Comparison of ENCODE assay signal across 8 mouse cellular contexts in genomic region chr2:119743808-119744162, GRCm38 (mm10). TPM values are rescaled to one million over a fixed set of nuclear protein-coding genes. Genes with fewer than 3 reads are reported as not detected.
DNase-seq lines count a peak whose midpoint lies in the region; ATAC-seq and TF ChIP-seq lines count a peak whose summit lies in the region.

No protein-coding gene starts in this region.

- peak overlapping the region; percentile 19; the same call in 1 of the 2 replicates for H3K9ac ChIP-seq in heart, postnatal 0 days (replicated peaks; ENCODE audit: low read depth, low read length)
- no peak overlapping the region for H3K9ac ChIP-seq in stomach, embryonic 14.5 days (replicated peaks; ENCODE audit: low read depth, low read length)

- H3K36me3 ChIP-seq in heart, postnatal 0 days (replicated peaks; ENCODE audit: control insufficient read depth, insufficient read depth, low read length) = no peaks in the 10 kb centered on the region
- no peaks in the 10 kb centered on the region for H3K36me3 ChIP-seq in stomach, embryonic 14.5 days (ENCODE audit: control insufficient read depth, insufficient read depth, low read length)

- H3K4me3 ChIP-seq in left cerebral cortex, adult 2 months = peak overlapping the region; percentile 86
- peak overlapping the region; percentile 75 for H3K4me3 ChIP-seq in heart, postnatal 0 days (ENCODE audit: low read depth, low read length)
- peak overlapping the region; percentile 58 for H3K4me3 ChIP-seq in stomach, embryonic 14.5 days (ENCODE audit: low read depth, low read length)

- WGBS in heart, postnatal 0 days = 23% methylated on average over 22 of the region's 22 CpGs
- 9% methylated on average over 22 of the region's 22 CpGs for WGBS in stomach, embryonic 14.5 days

- H3K9me3 ChIP-seq in heart, postnatal 0 days (replicated peaks; ENCODE audit: control insufficient read depth, low read length) = no peaks in the 10 kb centered on the region
- H3K9me3 ChIP-seq in stomach, embryonic 14.5 days (ENCODE audit: control insufficient read depth, low read depth, low read length) = no peaks in the 10 kb centered on the region

- H3K27ac ChIP-seq in left cerebral cortex, adult 2 months = peak overlapping the region; percentile 97
- H3K27ac ChIP-seq in heart, postnatal 0 days (ENCODE audit: low read depth) = no peak overlapping the region
- H3K27ac ChIP-seq in stomach, embryonic 14.5 days (ENCODE audit: low read length) = peak overlapping the region; percentile 53

- intact Hi-C loops in left cerebral cortex, adult 2 months (cut with DNase I) = no loop called here
- intact Hi-C loops in left cerebral cortex, postnatal 25 days (cut with DNase I) = loop anchor here (2.0 to 5.0 kb wide), 2 partner anchors 57 to 69 kb away; no protein-coding TSS in a partner anchor

- TF ChIP-seq CTCF in left cerebral cortex, adult 2 months (IDR thresholded peaks at IDR 0.05) = no peak; the same call in 1 of the 2 replicates
- no peak for TF ChIP-seq CTCF in heart, postnatal 0 days (IDR thresholded peaks at IDR 0.05; ENCODE audit: low read depth)

- peaks cover 29% of the 10 kb centered on the region; the same call in 1 of the 2 replicates for H3K4me1 ChIP-seq in heart, postnatal 0 days (ENCODE audit: control insufficient read depth, insufficient read depth)
- H3K4me1 ChIP-seq in stomach, embryonic 14.5 days (ENCODE audit: control insufficient read depth, insufficient read depth, low read length) = peaks cover 25% of the 10 kb centered on the region; the same call in 1 of the 2 replicates

- ATAC-seq in heart, postnatal 0 days (ENCODE audit: insufficient read depth, low read depth) = no peak
- ATAC-seq in stomach, embryonic 14.5 days (ENCODE audit: insufficient number of reproducible peaks, insufficient read depth, low FRiP score, low read depth) = no peak

- no peak for DNase-seq in left cerebral cortex, adult 2 months (ENCODE audit: extremely low spot score in 1 of 2, low spot score in 2 of 2)
- no peak for DNase-seq in left cerebral cortex, postnatal 25 days (ENCODE audit: low spot score in 2 of 2)
- DNase-seq in heart, postnatal 0 days (ENCODE audit: low spot score) = no peak
- peak; percentile 57 to 78 for DNase-seq in lung, adult 18-20 months
- no peak for DNase-seq in urinary bladder, adult 2 months (ENCODE audit: low spot score)
- no peak for DNase-seq in adrenal gland, postnatal 36 days
- no peak for DNase-seq in layer of hippocampus, postnatal 10 days (ENCODE audit: low spot score in 2 of 2)

- no peak for TF ChIP-seq EP300 in heart, postnatal 0 days (IDR thresholded peaks at IDR 0.05; ENCODE audit: low read depth)

- H3K4me2 ChIP-seq in heart, postnatal 0 days (ENCODE audit: low read depth, low read length) = peak overlapping the region; percentile 62
- H3K4me2 ChIP-seq in stomach, embryonic 14.5 days (replicated peaks; ENCODE audit: low read depth, low read length) = peak overlapping the region; percentile 100

- peaks cover 19% of the 10 kb centered on the region for H3K27me3 ChIP-seq in heart, postnatal 0 days (ENCODE audit: control insufficient read depth, insufficient read depth, low read length)
- peaks cover 10% of the 10 kb centered on the region for H3K27me3 ChIP-seq in stomach, embryonic 14.5 days (ENCODE audit: control insufficient read depth, insufficient read depth, low read length)

RNA-seq across cellular contexts. Expression of gene Itpka, which starts 1.6 kb away (rescaled TPM):
- 100 to 1,000 TPM; 186 to 195 TPM for total RNA-seq in left cerebral cortex, adult 2 months (2021)
- total RNA-seq in left cerebral cortex, postnatal 25 days (2021) = 100 to 1,000 TPM; 188 to 208 TPM
- 0.50 and 6.6 TPM in 2 replicates for total RNA-seq in heart, postnatal 0 days (2014; rRNA removed; ENCODE audit: low replicate concordance)
- 1.00 and 1.4 TPM in 2 replicates for polyA plus RNA-seq in heart, postnatal 0 days (2015; fragmentation: Nextera tagmentation; extraction: Ambion mirVana)
- 10.5 and 12.1 TPM in 2 replicates for polyA plus RNA-seq in stomach, embryonic 14.5 days (2014; fragmentation: Nextera tagmentation; extraction: Ambion mirVana)
- 0.55 and 0.75 TPM in 2 replicates for polyA plus RNA-seq in urinary bladder, adult 2 months (2012; rRNA removed)
- 1 to 10 TPM; 3.0 to 3.2 TPM for total RNA-seq in adrenal gland, postnatal 36 days (2021)
- total RNA-seq in layer of hippocampus, postnatal 10 days (2021) = 100 to 1,000 TPM; 115 to 124 TPM

RNA-seq across cellular contexts. Expression of gene Ltk, which starts 16.4 kb away (rescaled TPM):
- 10 to 100 TPM; 22.5 to 25.0 TPM for total RNA-seq in left cerebral cortex, adult 2 months (2021)
- total RNA-seq in left cerebral cortex, postnatal 25 days (2021) = 10 to 100 TPM; 18.9 to 20.6 TPM
- not detected in 2 replicates for total RNA-seq in heart, postnatal 0 days (2014; rRNA removed; ENCODE audit: low replicate concordance)
- 0.05 and 0.07 TPM in 2 replicates for polyA plus RNA-seq in heart, postnatal 0 days (2015; fragmentation: Nextera tagmentation; extraction: Ambion mirVana)
- polyA plus RNA-seq in stomach, embryonic 14.5 days (2014; fragmentation: Nextera tagmentation; extraction: Ambion mirVana) = 3.1 and 3.3 TPM in 2 replicates
- polyA plus RNA-seq in urinary bladder, adult 2 months (2012; rRNA removed) = 0.19 and 0.34 TPM in 2 replicates
- under 1 TPM; 0.79 to 0.86 TPM for total RNA-seq in adrenal gland, postnatal 36 days (2021)
- total RNA-seq in layer of hippocampus, postnatal 10 days (2021) = 1 to 10 TPM; 3.6 to 4.8 TPM

RNA-seq across cellular contexts. Expression of gene Rpap1, which starts 43.6 kb away (rescaled TPM):
- 10 to 100 TPM; 18.6 to 19.5 TPM for total RNA-seq in left cerebral cortex, adult 2 months (2021)
- total RNA-seq in left cerebral cortex, postnatal 25 days (2021) = 10 to 100 TPM; 17.7 to 20.2 TPM
- total RNA-seq in heart, postnatal 0 days (2014; rRNA removed; ENCODE audit: low replicate concordance) = 13.9 and 20.5 TPM in 2 replicates
- 9.0 and 10.2 TPM in 2 replicates for polyA plus RNA-seq in heart, postnatal 0 days (2015; fragmentation: Nextera tagmentation; extraction: Ambion mirVana)
- 26.6 and 28.2 TPM in 2 replicates for polyA plus RNA-seq in stomach, embryonic 14.5 days (2014; fragmentation: Nextera tagmentation; extraction: Ambion mirVana)
- polyA plus RNA-seq in urinary bladder, adult 2 months (2012; rRNA removed) = 12.0 and 13.7 TPM in 2 replicates
- total RNA-seq in adrenal gland, postnatal 36 days (2021) = 10 to 100 TPM; 13.4 to 17.8 TPM
- total RNA-seq in layer of hippocampus, postnatal 10 days (2021) = 10 to 100 TPM; 16.4 to 16.7 TPM

RNA-seq across cellular contexts. Expression of gene Tyro3, which starts 53.7 kb away (rescaled TPM):
- total RNA-seq in left cerebral cortex, adult 2 months (2021) = 100 to 1,000 TPM; 203 to 208 TPM
- total RNA-seq in left cerebral cortex, postnatal 25 days (2021) = 100 to 1,000 TPM; 177 to 182 TPM
- total RNA-seq in heart, postnatal 0 days (2014; rRNA removed; ENCODE audit: low replicate concordance) = 8.5 and 19.0 TPM in 2 replicates
- 3.1 and 3.5 TPM in 2 replicates for polyA plus RNA-seq in heart, postnatal 0 days (2015; fragmentation: Nextera tagmentation; extraction: Ambion mirVana)
- polyA plus RNA-seq in stomach, embryonic 14.5 days (2014; fragmentation: Nextera tagmentation; extraction: Ambion mirVana) = 27.2 TPM in 2 replicates
- 30.0 and 38.1 TPM in 2 replicates for polyA plus RNA-seq in urinary bladder, adult 2 months (2012; rRNA removed)
- total RNA-seq in adrenal gland, postnatal 36 days (2021) = 1 to 10 TPM; 3.5 to 4.7 TPM
- 10 to 100 TPM; 48.6 to 64.7 TPM for total RNA-seq in layer of hippocampus, postnatal 10 days (2021)

Comparison
In these comparisons a context has a peak if more than half of its experiments do, and no peak if none do; other contexts are left out.
1. DNase-seq: peak in lung, adult 18-20 months (2 of 2); none in left cerebral cortex, adult 2 months (0 of 2), left cerebral cortex, postnatal 25 days (0 of 2), heart, postnatal 0 days (single experiment), urinary bladder, adult 2 months (single experiment), adrenal gland, postnatal 36 days (0 of 2) and layer of hippocampus, postnatal 10 days (0 of 2).
2. RNA of gene Itpka, which starts 1.6 kb away (total RNA-seq): 188 to 208 TPM in left cerebral cortex, postnatal 25 days, 186 to 195 TPM in left cerebral cortex, adult 2 months and 115 to 124 TPM in layer of hippocampus, postnatal 10 days; 3.0 to 3.2 TPM in adrenal gland, postnatal 36 days and 0.50 to 6.6 TPM in heart, postnatal 0 days; every median in the first group is over 10 times any median in the second.
3. Peak in every context shown above with its lines, with median percentiles within 50 percentile points of each other: H3K4me3 ChIP-seq.